Mouse (Mus musculus) liver, postnatal 0 days (tissue): ENCODE results near the gene Cpd. TPM values are rescaled to one million over a fixed set of nuclear protein-coding genes. Genes with fewer than 3 reads are reported as not detected.

Experiments
- ATAC-seq: fragments of 200-750 bp; cut with Nextera tagmentation; 2 replicates; pipeline ENCODE4 v1.8.0; 2017; ENCODE audit warnings: mild to moderate bottlenecking, moderate library complexity
- DNase-seq: peaks from one replicate; pipeline ENCODE4 v3.0.0-alpha.2; 2016
- H3K27ac ChIP-seq: fragments of 300-500 bp; sonication (generic); 2 replicates; pipeline ENCODE4 v1.5.1; 2014; ENCODE audit warnings: antibody characterized with exemption, moderate library complexity, mild to moderate bottlenecking, low read depth
- H3K27me3 ChIP-seq: fragments of 300-500 bp; sonication (generic); 2 replicates; pipeline ENCODE4 v1.6.1; 2014; ENCODE audit warnings: low read length, control low read depth, mixed read lengths; ENCODE audit not compliant: insufficient read depth
- H3K36me3 ChIP-seq: fragments of 300-500 bp; sonication (generic); replicated peaks from 2 replicates; pipeline ENCODE4 v1.6.1; 2014; ENCODE audit warnings: mild to moderate bottlenecking, control low read depth, low read length, moderate library complexity, mixed read lengths; ENCODE audit not compliant: insufficient read depth
- H3K4me1 ChIP-seq: fragments of 300-500 bp; sonication (generic); 2 replicates; pipeline ENCODE4 v1.6.1; 2014; ENCODE audit warnings: antibody characterized with exemption, mild to moderate bottlenecking, control low read depth; ENCODE audit not compliant: insufficient read depth
- H3K4me2 ChIP-seq: fragments of 300-500 bp; sonication (generic); 2 replicates; pipeline ENCODE4 v1.6.1; 2014; ENCODE audit warnings: low read depth, mild to moderate bottlenecking, low read length, moderate library complexity, mixed read lengths
- H3K4me3 ChIP-seq: fragments of 300-500 bp; sonication (generic); 2 replicates; pipeline ENCODE4 v1.5.1; 2014; ENCODE audit warnings: low read depth, low read length
- H3K9ac ChIP-seq: fragments of 300-500 bp; sonication (generic); replicated peaks from 2 replicates; pipeline ENCODE4 v1.6.1; 2014; ENCODE audit warnings: mild to moderate bottlenecking, moderate library complexity
- H3K9me3 ChIP-seq: fragments of 300-500 bp; sonication (generic); 2 replicates; pipeline ENCODE4 v1.6.1; 2016; ENCODE audit warnings: mild to moderate bottlenecking, control low read depth, low read length, mixed read lengths
- CTCF ChIP-seq: sonication (generic); IDR thresholded peaks from 2 replicates; pipeline ENCODE4 v1.5.1; 2016; ENCODE audit warnings: antibody characterized with exemption, low read depth
- EP300 ChIP-seq: IDR thresholded peaks from 2 replicates; pipeline ENCODE4 v1.6.1; 2016; ENCODE audit warnings: antibody characterized with exemption, low read depth, mild to moderate bottlenecking
- WGBS: fragments of 180-500 bp; shearing (Covaris S2); extraction: QIAGEN DNeasy Blood & Tissue Kit; methylation state at CpG from one replicate; pipeline ENCODE4 v1.1.7; 2014; ENCODE audit not compliant: insufficient replicate concordance; 5-methylcytosine and 5-hydroxymethylcytosine counted together
- polyA plus RNA-seq: library from polyadenylated mRNA; unstranded; fragments of >200 nt; fragmentation: Nextera tagmentation; extraction: Ambion mirVana; gene quantifications from 2 replicates; pipeline ENCODE4 v1.2.1, GENCODE M21; 2015

Gene Cpd
- polyA plus RNA-seq, 1 experiment from 2014 or later: 3.7 TPM

- Histone ChIP-seq H3K9ac (no peak overlapping the region), H3K27me3 (no peaks in the 10 kb centered on the region), H3K4me3 (no peak overlapping the region), H3K27ac (no peak overlapping the region), H3K4me1 (peaks cover 5% of the 10 kb centered on the region; the same call in 1 of the 2 replicates), H3K4me2 (no peak overlapping the region), H3K36me3 (no peaks in the 10 kb centered on the region), H3K9me3 (no peaks in the 10 kb centered on the region)
- DNase-seq (no peak), ATAC-seq (no peak)
- WGBS: 76% methylated on average over 11 of the region's 11 CpGs
- TF ChIP-seq CTCF: no peak
- TF ChIP-seq EP300: no peak
Observed at GRCm38 (mm10) chr11:76872556-76873234, 25.9 kb upstream of the Cpd start.

GRCm38 (mm10) chr11:76861185-76861584 lies 14.4 kb upstream of the Cpd start:
- no peak overlapping the region for H3K27ac ChIP-seq
- H3K9me3 ChIP-seq: no peaks in the 10 kb centered on the region
- no peak for ATAC-seq
- H3K9ac ChIP-seq: no peak overlapping the region
- WGBS: 87% methylated on average over 3 of the region's 3 CpGs
- H3K36me3 ChIP-seq: no peaks in the 10 kb centered on the region
- H3K4me1 ChIP-seq: 0 out of 2 replicates have a peak, but pooled peaks cover 4% of the 10 kb centered on the region
- no peak overlapping the region for H3K4me2 ChIP-seq
- no peak for DNase-seq
- no peak overlapping the region for H3K4me3 ChIP-seq
- H3K27me3 ChIP-seq: no peaks in the 10 kb centered on the region
- TF ChIP-seq CTCF (no peak), EP300 (no peak)

GRCm38 (mm10) chr11:76859261-76859660 lies 12.4 kb upstream of the Cpd start:
- no peak overlapping the region for H3K9ac ChIP-seq
- H3K4me2 ChIP-seq: peak overlapping the region; percentile 22; the same call in 1 of the 2 replicates
- DNase-seq (no peak), ATAC-seq (no peak; the same call in 1 of the 2 replicates)
- no peaks in the 10 kb centered on the region for H3K27me3 ChIP-seq
- no peaks in the 10 kb centered on the region for H3K9me3 ChIP-seq
- no peak overlapping the region for H3K4me3 ChIP-seq
- TF ChIP-seq CTCF: no peak
- no peak for TF ChIP-seq EP300
- H3K27ac ChIP-seq: no peak overlapping the region
- 39% methylated on average over 5 of the region's 5 CpGs for WGBS
- no peaks in the 10 kb centered on the region for H3K36me3 ChIP-seq
- peaks cover 12% of the 10 kb centered on the region for H3K4me1 ChIP-seq

- DNase-seq (no peak), ATAC-seq (no peak)
- Histone ChIP-seq H3K27me3 (no peaks in the 10 kb centered on the region), H3K9me3 (no peaks in the 10 kb centered on the region), H3K27ac (no peak overlapping the region), H3K36me3 (no peaks in the 10 kb centered on the region), H3K4me2 (peak overlapping the region; percentile 22; the same call in 1 of the 2 replicates), H3K9ac (no peak overlapping the region), H3K4me3 (no peak overlapping the region), H3K4me1 (peaks cover 12% of the 10 kb centered on the region)
- WGBS: 23% methylated on average over 5 of the region's 5 CpGs
- TF ChIP-seq EP300 (no peak), CTCF (no peak)
Observed at GRCm38 (mm10) chr11:76858781-76859180, 12.0 kb upstream of the Cpd start.

- no peaks in the 10 kb centered on the region for H3K36me3 ChIP-seq
- 56% methylated on average over 7 of the region's 7 CpGs for WGBS
- H3K27ac ChIP-seq: no peak overlapping the region
- H3K4me2 ChIP-seq: no peak overlapping the region
- TF ChIP-seq EP300 (no peak), CTCF (no peak)
- H3K9ac ChIP-seq: no peak overlapping the region
- ATAC-seq (no peak), DNase-seq (no peak)
- H3K4me3 ChIP-seq: no peak overlapping the region
- peaks cover 12% of the 10 kb centered on the region for H3K4me1 ChIP-seq
- H3K27me3 ChIP-seq: no peaks in the 10 kb centered on the region
- H3K9me3 ChIP-seq: no peaks in the 10 kb centered on the region
Observed at GRCm38 (mm10) chr11:76857111-76857510, 10.3 kb upstream of the Cpd start.

GRCm38 (mm10) chr11:76856601-76857000 lies 9.8 kb upstream of the Cpd start:
- TF ChIP-seq CTCF (no peak), EP300 (no peak)
- Histone ChIP-seq H3K4me1 (peaks cover 12% of the 10 kb centered on the region), H3K4me3 (no peak overlapping the region), H3K36me3 (no peaks in the 10 kb centered on the region), H3K9me3 (no peaks in the 10 kb centered on the region), H3K9ac (no peak overlapping the region), H3K4me2 (no peak overlapping the region), H3K27ac (no peak overlapping the region), H3K27me3 (no peaks in the 10 kb centered on the region)
- no peak for DNase-seq
- ATAC-seq: no peak
- WGBS: 65% methylated on average over 2 of the region's 2 CpGs
